Mouse (Mus musculus) intestine, embryonic 15.5 days (tissue): Measurements from ENCODE around the gene Acvr1b. TPM values are rescaled to one million over a fixed set of nuclear protein-coding genes. Genes with fewer than 3 reads are reported as not detected.

Source experiments
- ATAC-seq: fragments of 200-750 bp; cut with Nextera tagmentation; 2 replicates; pipeline ENCODE4 v1.8.0; 2017; ENCODE audit warnings: moderate TSS enrichment, moderate library complexity
- H3K27ac ChIP-seq: fragments of 300-500 bp; sonication (generic); 2 replicates; pipeline ENCODE4 v1.5.1; 2015; ENCODE audit warnings: mild to moderate bottlenecking, inconsistent platforms
- H3K27me3 ChIP-seq: fragments of 300-500 bp; sonication (generic); replicated peaks from 2 replicates; pipeline ENCODE4 v1.6.1; 2015; ENCODE audit warnings: inconsistent platforms
- H3K36me3 ChIP-seq: fragments of 300-500 bp; sonication (generic); 2 replicates; pipeline ENCODE4 v1.6.1; 2015; ENCODE audit warnings: inconsistent platforms
- H3K4me1 ChIP-seq: fragments of 300-500 bp; sonication (generic); replicated peaks from 2 replicates; pipeline ENCODE4 v1.6.1; 2015; ENCODE audit warnings: inconsistent platforms
- H3K4me2 ChIP-seq: fragments of 300-500 bp; sonication (generic); replicated peaks from 2 replicates; pipeline ENCODE4 v1.6.1; 2015; ENCODE audit warnings: mild to moderate bottlenecking, inconsistent platforms
- H3K4me3 ChIP-seq: fragments of 300-500 bp; sonication (generic); replicated peaks from 2 replicates; pipeline ENCODE4 v1.5.1; 2015; ENCODE audit warnings: inconsistent platforms
- H3K9ac ChIP-seq: fragments of 300-500 bp; sonication (generic); 2 replicates; pipeline ENCODE4 v1.6.1; 2015; ENCODE audit warnings: inconsistent platforms
- H3K9me3 ChIP-seq: fragments of 300-500 bp; sonication (generic); 2 replicates; pipeline ENCODE4 v1.6.1; 2016; ENCODE audit warnings: inconsistent platforms
- WGBS: fragments of 180-500 bp; shearing (Covaris S2); methylation state at CpG from one replicate; pipeline ENCODE4 v1.1.7; 2015; 5-methylcytosine and 5-hydroxymethylcytosine counted together
- polyA plus RNA-seq: library from polyadenylated mRNA; unstranded; fragments of >200 nt; fragmentation: Nextera tagmentation; extraction: Ambion mirVana; gene quantifications from 2 replicates; pipeline ENCODE4 v1.2.1, GENCODE M21; 2015

The Acvr1b gene
- polyA plus RNA-seq, 1 experiment from 2014 or later = 9.3 TPM

GRCm38 (mm10) chr15:101138675-101139074 is 35.2 kb upstream of the Acvr1b start:
- Histone ChIP-seq H3K9ac (no peak overlapping the region), H3K4me1 (peaks cover 67% of the 10 kb centered on the region), H3K4me3 (no peak overlapping the region), H3K27ac (no peak overlapping the region), H3K9me3 (no peaks in the 10 kb centered on the region), H3K27me3 (no peaks in the 10 kb centered on the region), H3K36me3 (peaks cover 6% of the 10 kb centered on the region), H3K4me2 (no peak overlapping the region)
- ATAC-seq = no peak
- WGBS = 62% methylated on average over 3 of the region's 3 CpGs

GRCm38 (mm10) chr15:101139885-101140284 is 34.0 kb upstream of the Acvr1b start:
- Histone ChIP-seq H3K4me3 (no peak overlapping the region), H3K4me1 (peaks cover 68% of the 10 kb centered on the region), H3K9me3 (no peaks in the 10 kb centered on the region), H3K9ac (no peak overlapping the region; the same call in 1 of the 2 replicates), H3K4me2 (peak overlapping the region; percentile 17; the same call in 1 of the 2 replicates), H3K27ac (peak overlapping the region; percentile 65; the same call in 1 of the 2 replicates), H3K36me3 (peaks cover 6% of the 10 kb centered on the region), H3K27me3 (no peaks in the 10 kb centered on the region)
- ATAC-seq = peak; percentile 7; the same call in 1 of the 2 replicates
- WGBS = 19% methylated on average over 12 of the region's 12 CpGs

GRCm38 (mm10) chr15:101140587-101140986 is 33.3 kb upstream of the Acvr1b start:
- Histone ChIP-seq H3K27me3 (no peaks in the 10 kb centered on the region), H3K36me3 (peaks cover 6% of the 10 kb centered on the region), H3K27ac (peak overlapping the region; percentile 65), H3K9ac (no peak overlapping the region; the same call in 1 of the 2 replicates), H3K4me1 (peaks cover 66% of the 10 kb centered on the region), H3K9me3 (no peaks in the 10 kb centered on the region), H3K4me2 (peak overlapping the region; percentile 41), H3K4me3 (no peak overlapping the region)
- WGBS = 41% methylated on average over 6 of the region's 6 CpGs
- no peak for ATAC-seq

- H3K4me1 ChIP-seq = peaks cover 68% of the 10 kb centered on the region
- H3K36me3 ChIP-seq = peaks cover 6% of the 10 kb centered on the region
- no peak overlapping the region for H3K4me3 ChIP-seq
- H3K27me3 ChIP-seq = no peaks in the 10 kb centered on the region
- H3K4me2 ChIP-seq = peak overlapping the region; percentile 41
- peak overlapping the region; percentile 65 for H3K27ac ChIP-seq
- H3K9ac ChIP-seq = no peak overlapping the region
- no peaks in the 10 kb centered on the region for H3K9me3 ChIP-seq
- WGBS = 4% methylated on average over 12 of the region's 14 CpGs
- peak; percentile 62 for ATAC-seq
Observed at GRCm38 (mm10) chr15:101141061-101141541, 32.8 kb upstream of the Acvr1b start.

GRCm38 (mm10) chr15:101142672-101143071 is 31.2 kb upstream of the Acvr1b start:
- Histone ChIP-seq H3K4me3 (no peak overlapping the region), H3K4me2 (no peak overlapping the region), H3K27me3 (no peaks in the 10 kb centered on the region), H3K9me3 (no peaks in the 10 kb centered on the region), H3K9ac (no peak overlapping the region), H3K36me3 (no peaks in the 10 kb centered on the region), H3K4me1 (peaks cover 82% of the 10 kb centered on the region), H3K27ac (no peak overlapping the region)
- no peak for ATAC-seq
- 59% methylated on average over 8 of the region's 8 CpGs for WGBS

GRCm38 (mm10) chr15:101143494-101143893 is 30.4 kb upstream of the Acvr1b start:
- Histone ChIP-seq H3K27ac (peak overlapping the region; percentile 59), H3K4me2 (peak overlapping the region; percentile 30), H3K9me3 (no peaks in the 10 kb centered on the region), H3K4me1 (peaks cover 84% of the 10 kb centered on the region), H3K27me3 (no peaks in the 10 kb centered on the region), H3K4me3 (no peak overlapping the region), H3K36me3 (no peaks in the 10 kb centered on the region), H3K9ac (peak overlapping the region; percentile 36; the same call in 1 of the 2 replicates)
- no peak for ATAC-seq
- WGBS = 26% methylated on average over 8 of the region's 8 CpGs

- WGBS = 84% methylated on average over 5 of the region's 5 CpGs
- peak overlapping the region; percentile 45 for H3K4me2 ChIP-seq
Observed at GRCm38 (mm10) chr15:101144176-101144575, 29.7 kb upstream of the Acvr1b start.

GRCm38 (mm10) chr15:101144779-101145178 is 29.1 kb upstream of the Acvr1b start:
- Histone ChIP-seq H3K27ac (peak overlapping the region; percentile 81), H3K9me3 (no peaks in the 10 kb centered on the region), H3K27me3 (no peaks in the 10 kb centered on the region), H3K4me1 (peaks cover 72% of the 10 kb centered on the region), H3K9ac (0 out of 2 replicates have a peak overlapping the region, but pooled peaks have one; percentile 24), H3K4me2 (peak overlapping the region; percentile 45), H3K4me3 (peak overlapping the region; percentile 7; the same call in 1 of the 2 replicates), H3K36me3 (no peaks in the 10 kb centered on the region)
- WGBS = 63% methylated on average over 8 of the region's 8 CpGs
- peak; percentile 8 for ATAC-seq

More at GRCm38 (mm10) chr15:101144176-101144575, 29.7 kb upstream of the Acvr1b start:
- ATAC-seq = no peak
- H3K9me3 ChIP-seq = no peaks in the 10 kb centered on the region
- H3K36me3 ChIP-seq = no peaks in the 10 kb centered on the region
- peaks cover 78% of the 10 kb centered on the region for H3K4me1 ChIP-seq
- H3K9ac ChIP-seq = no peak overlapping the region
- no peaks in the 10 kb centered on the region for H3K27me3 ChIP-seq
- H3K4me3 ChIP-seq = no peak overlapping the region
- H3K27ac ChIP-seq = peak overlapping the region; percentile 81

GRCm38 (mm10) chr15:101145424-101146099 is 28.3 kb upstream of the Acvr1b start:
- peak; percentile 96 for ATAC-seq
- Histone ChIP-seq H3K9ac (0 out of 2 replicates have a peak overlapping the region, but pooled peaks have one; percentile 24), H3K36me3 (no peaks in the 10 kb centered on the region), H3K9me3 (no peaks in the 10 kb centered on the region), H3K4me1 (peaks cover 64% of the 10 kb centered on the region), H3K4me2 (peak overlapping the region; percentile 45), H3K4me3 (peak overlapping the region; percentile 7; the same call in 1 of the 2 replicates), H3K27ac (peak overlapping the region; percentile 81), H3K27me3 (no peaks in the 10 kb centered on the region)
- WGBS = 6% methylated on average over 19 of the region's 19 CpGs

- Histone ChIP-seq H3K4me1 (peaks cover 60% of the 10 kb centered on the region), H3K9me3 (no peaks in the 10 kb centered on the region), H3K27ac (peak overlapping the region; percentile 81), H3K27me3 (no peaks in the 10 kb centered on the region), H3K9ac (no peak overlapping the region), H3K4me2 (peak overlapping the region; percentile 45), H3K4me3 (no peak overlapping the region), H3K36me3 (no peaks in the 10 kb centered on the region)
- no peak; the same call in 1 of the 2 replicates for ATAC-seq
- WGBS = 56% methylated on average over 15 of the region's 15 CpGs
Observed at GRCm38 (mm10) chr15:101146100-101146965, 27.5 kb upstream of the Acvr1b start.

- Histone ChIP-seq H3K4me1 (peaks cover 55% of the 10 kb centered on the region), H3K4me2 (0 out of 2 replicates have a peak overlapping the region, but pooled peaks have one; percentile 5), H3K36me3 (no peaks in the 10 kb centered on the region), H3K27me3 (no peaks in the 10 kb centered on the region), H3K9ac (no peak overlapping the region), H3K4me3 (no peak overlapping the region), H3K9me3 (no peaks in the 10 kb centered on the region), H3K27ac (peak overlapping the region; percentile 29; the same call in 1 of the 2 replicates)
- no peak for ATAC-seq
- 62% methylated on average over 16 of the region's 16 CpGs for WGBS
Observed at GRCm38 (mm10) chr15:101147115-101147909, 26.6 kb upstream of the Acvr1b start.
